Mouse (Mus musculus) frontal cortex, postnatal 36 days (tissue): ENCODE results near the gene Rptor.

Experiments
- DNase-seq, 2 experiments: peaks; one replicate each; pipeline ENCODE4 v3.0.0; 2022; ENCODE audit warnings: low spot score in 2 of 2

Gene Rptor

DNA sequence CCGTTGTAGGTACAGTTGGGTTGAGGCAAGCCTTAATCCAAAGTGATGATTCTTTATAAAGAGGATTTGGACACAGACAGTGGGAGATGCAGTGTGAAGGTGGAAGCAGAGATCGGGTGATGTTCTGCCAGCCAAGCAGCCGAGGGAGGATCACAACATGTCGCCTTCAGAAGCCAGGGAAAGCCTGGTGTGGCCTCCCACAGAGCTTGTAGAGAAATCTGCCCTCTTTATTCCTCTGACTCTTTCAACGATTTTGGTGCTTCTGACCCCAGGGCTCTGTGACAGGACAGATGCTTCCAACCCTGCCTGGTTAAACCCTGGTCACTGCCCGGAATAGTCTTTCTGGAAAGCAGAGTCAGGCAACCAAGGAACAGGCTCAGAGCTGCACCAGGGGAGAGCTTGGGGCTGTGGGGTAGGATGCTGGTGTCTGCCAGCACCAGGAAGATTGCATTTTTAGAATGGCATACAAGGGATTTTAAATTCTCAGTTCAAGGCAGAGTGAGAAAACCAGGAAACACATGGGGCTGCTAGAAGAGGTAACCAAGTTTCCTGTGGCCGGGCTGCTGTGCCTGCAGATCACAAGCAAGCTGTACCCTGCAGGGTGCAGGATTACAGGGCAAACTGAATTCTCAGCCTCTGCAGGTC lies 304.4 kb downstream of the Rptor start:
- DNase-seq: peak; percentile 77 to 81

DNA sequence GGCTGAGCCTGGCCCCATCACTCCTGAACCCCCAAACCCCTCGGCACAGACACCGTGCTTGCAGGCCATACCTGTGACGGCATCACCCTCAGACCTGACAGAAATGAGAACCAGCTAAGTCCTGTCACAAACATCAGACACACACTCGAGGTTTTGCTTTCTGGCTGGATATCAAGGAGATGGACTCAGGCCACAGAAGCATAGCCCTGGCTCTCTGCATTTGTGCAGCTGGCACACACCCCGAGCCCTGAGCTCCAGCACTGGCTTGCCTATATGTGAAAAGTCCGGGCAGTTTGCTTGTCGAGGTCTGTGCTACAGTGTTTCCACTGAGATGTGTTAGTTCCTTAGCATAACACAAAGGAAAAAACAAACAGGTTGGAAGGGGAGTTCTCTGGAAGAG lies 305.0 kb downstream of the Rptor start:
- no peak for DNase-seq

DNA sequence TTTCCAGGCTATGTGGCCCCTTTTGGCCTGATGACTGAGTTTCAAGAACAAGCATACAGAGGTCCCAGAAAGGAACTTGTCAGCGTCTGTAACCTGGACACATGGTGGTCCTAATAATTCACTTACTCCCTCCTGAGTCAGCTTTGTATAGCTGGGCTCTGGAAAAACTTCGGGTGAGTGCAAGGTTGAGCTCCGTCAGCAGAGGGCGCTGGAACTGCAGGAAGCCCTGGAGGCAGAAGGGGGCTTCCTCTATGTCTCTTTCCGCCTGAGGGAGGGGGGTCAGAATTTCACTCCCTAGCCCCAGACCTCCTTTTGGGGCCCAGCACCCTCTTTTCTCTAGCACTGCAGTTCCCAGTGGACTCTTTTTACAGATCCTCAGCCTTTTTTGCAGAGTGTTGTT lies 306.7 kb downstream of the Rptor start:
- DNase-seq: peak; percentile 78 to 81

DNA sequence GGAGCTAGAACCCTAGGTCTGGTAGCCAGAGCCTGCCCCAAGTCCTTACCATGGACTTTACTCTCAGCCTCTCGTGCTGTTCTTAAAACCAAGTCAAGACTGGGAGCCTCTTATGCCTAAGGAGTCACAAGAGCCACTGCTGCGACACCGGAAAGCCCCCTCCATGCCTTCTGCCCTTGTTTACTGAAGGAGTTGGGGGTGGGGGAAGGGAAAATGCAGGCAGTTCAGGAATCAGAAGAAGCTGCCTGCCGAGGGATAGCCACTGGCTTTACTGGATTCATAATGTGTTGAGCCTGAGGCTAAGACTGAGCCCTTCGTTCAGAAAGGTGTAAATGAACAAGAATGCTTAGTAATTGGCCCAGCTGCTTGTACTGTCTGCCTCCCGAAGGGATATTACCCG lies 310.1 kb downstream of the Rptor start:
- DNase-seq: no peak

DNA sequence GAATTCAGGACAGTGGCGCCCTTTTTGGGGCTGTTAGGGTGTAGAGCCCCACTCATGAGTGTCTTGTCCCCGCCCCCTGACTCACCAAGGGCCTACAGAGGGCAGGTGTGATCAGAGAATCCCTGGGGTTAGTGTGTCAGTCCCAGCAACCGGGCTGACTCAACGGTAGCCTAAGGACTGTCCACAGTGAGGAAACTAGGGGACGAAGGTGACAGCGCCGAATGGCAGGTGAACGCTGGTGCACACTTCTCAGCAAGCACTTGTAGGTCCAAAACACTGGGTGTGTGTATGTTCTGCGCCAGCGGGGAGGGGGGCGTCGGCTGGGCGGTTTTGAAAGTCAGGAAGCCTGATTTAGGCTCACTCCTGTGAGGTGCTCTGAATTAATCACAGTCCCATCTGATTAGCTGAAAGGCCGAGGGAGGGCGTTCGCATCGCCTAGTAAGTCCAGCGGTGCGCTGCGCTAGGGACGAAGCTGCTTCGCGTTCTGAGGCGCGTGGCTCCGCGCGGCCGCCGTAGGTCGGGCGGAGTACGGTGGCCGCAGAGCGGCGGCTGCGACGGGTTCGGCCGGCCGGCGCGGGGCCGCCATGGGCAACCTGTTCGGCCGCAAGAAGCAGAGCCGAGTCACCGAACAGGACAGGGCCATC lies 310.7 kb downstream of the Rptor start, which contains the start of gene Chmp6:
TSS of gene Chmp6 (plus strand) at position 151 of the 644 bp plus-strand sequence.
- peak; percentile 91 to 95 for DNase-seq

DNA sequence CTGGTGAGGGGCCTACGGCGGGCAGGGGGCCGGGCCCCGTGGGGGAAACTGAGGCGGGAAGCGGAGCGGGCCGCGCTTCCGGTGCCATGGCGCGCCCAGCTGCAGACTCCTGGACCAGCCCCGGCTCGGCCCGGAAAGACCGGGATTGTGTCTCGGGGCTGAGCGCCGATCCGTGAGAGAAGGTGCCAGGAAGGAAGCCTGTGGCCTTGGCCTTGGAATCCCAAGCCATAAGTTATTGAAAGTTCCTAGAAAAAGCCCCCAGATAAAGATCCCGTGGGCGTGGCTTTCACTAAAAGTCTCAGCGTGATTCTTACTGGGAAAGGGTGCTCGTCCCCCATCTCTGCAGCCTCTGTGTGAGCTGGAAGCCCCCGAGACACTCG lies 311.2 kb downstream of the Rptor start:
- DNase-seq: no peak

DNA sequence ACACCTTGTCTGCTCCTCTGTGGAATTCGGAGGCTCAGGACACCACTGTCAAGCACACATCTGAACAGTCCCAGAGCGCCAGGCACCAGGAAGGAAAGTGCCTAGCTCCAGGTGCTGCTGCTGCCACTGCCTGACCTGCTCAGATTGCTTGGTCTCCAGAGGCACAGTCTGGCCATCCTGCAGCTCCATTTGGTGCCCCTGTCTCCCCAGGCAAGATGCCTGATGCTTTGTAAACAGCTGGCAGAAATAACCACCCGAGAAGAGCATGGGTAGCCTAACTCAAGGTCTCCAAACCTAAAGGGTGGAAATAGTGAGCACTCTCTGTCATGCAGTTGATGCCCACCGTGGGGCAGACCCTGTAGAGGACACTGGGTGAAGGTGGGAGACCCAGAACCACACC lies 311.7 kb downstream of the Rptor start:
- DNase-seq: no peak

DNA sequence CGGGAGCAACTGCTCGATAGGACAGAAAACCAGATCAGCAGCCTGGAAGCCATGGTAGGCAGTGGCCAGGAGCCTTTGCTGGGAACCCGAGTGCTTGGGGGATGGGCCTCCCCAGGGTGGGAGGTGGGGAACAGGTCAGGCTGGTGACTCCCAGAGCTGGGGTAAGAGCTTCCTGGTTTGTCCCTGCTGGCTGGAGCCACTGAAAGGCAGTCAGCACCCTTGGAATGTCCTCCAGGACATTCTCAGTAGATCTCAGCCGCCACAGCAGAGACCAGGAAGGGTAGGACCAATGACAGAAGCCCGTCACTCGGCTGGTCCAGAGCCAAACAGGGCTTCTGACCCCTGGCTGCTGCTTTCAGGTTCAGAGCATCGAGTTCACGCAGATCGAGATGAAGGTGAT lies 313.0 kb downstream of the Rptor start:
- no peak for DNase-seq

DNA sequence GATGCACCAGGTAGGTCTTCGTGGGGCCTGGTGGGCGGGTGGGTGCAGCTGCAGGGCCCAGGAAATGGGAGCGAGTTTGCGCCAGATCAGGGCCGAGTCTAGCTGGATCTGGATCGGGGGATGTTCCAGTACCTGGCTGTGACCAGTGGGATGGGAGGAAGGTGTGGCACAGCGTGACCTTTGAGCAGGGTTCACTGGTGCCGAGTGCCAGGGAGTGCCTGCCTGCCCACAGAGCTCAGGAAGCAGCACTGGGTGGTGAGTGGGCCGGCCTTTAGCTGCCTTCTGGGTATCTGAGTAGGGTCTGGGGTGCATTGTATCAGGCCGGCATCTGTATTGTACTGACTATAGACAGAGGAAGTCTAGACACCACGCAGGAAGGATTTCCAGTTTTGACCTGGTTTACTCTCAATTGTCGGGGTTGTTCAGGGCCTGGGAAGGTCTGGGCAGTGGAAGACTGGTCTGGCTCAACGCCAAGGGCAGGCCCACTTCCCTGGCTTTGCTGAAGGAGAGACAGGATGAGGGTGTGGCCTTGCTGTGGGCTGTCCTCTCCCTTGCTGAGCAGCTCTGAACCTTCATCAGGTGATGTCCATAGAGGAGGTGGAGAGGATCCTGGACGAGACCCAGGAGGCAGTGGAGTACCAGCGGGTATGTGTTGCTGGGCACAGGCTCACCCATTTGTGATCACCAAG lies 313.5 kb downstream of the Rptor start:
- no peak for DNase-seq

DNA sequence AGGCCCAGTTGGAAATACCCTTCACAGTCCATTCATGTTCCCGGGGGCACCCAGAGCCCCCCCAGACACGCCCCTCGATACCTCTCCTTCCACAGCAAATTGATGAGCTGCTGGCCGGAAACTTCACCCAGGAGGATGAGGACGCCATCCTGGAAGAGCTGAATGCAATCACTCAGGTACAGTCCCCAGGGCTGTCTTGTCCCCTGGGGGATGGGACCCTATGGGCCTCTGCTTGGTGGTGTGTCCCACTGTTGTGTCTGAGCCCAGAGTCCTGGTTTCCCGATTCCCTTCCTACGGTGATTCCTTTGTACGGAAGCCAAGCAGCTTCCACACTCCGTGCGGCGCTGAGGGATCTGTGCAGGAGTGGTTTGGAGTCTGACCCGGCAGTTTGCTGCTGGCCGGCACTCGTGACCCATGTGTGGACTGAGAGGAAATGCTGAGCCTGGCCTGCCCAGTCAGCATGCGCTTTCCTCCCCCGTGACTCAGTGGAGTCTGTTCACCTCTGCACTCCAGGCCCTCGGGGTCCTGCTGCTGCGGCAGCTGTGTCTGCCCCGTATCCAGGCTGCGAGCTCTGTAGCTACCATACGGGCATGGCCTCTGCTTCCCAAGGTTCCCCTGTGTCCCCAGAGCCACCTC lies 314.2 kb downstream of the Rptor start:
- no peak for DNase-seq

DNA sequence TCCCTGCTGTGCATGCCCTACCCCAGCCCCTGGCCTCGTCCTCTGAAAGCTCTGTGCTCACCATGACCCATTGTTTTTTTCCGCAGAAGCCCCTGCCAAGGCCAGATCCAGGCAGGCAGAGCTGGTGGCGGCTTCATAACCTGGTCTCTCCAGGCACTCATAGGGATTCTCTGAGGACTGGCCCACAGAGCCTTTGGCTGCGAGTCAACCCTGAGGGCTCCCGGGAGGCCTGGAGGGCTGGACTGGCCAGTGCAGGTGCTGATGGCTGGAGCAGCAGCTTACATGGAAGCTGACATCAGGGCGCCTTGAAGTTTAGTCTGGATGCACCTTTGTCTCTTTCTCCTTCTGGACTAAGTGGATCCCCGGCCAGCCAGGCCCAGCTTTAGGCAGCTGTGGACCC lies 315.8 kb downstream of the Rptor start:
- DNase-seq: no peak

DNA sequence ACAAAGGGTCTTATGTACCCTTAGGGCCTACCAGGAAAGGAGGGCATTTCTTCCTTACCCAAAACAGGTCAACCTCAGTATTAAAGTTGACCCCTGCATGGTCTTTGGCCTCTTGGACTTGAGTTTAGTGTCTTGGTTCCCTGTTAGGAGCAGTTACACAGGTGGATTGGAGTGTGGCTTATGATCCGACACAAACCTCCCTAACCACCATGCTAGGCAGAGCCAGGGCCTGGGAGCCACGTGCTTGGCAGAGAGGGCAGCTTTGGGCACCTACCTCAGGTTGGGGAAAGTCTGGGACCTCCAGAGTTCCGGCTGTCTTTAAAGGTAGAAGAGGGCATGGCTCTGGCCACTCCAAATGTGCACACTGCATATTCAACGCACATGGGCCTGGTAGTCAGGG lies 316.7 kb downstream of the Rptor start:
- DNase-seq: no peak

DNA sequence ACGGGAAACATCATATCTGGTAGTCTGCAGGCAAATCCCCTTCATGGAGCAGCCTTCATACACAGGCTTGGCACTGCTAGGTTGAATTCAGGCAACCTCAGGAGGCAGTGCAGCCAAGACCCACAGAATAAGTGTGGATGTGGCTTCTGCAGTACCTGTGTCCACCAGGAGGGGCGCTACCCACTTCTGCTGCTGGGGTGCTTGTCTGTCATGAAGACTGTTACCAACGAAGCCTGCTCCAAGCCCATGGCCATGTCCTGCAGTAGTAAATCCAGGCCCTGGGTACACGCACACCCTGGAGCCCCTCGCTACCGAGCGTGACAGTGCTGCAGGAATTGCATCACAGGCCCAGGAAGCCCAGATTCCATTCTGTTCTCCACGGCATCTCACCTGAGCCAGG lies 317.2 kb downstream of the Rptor start:
- peak; percentile 68 to 76 for DNase-seq

DNA sequence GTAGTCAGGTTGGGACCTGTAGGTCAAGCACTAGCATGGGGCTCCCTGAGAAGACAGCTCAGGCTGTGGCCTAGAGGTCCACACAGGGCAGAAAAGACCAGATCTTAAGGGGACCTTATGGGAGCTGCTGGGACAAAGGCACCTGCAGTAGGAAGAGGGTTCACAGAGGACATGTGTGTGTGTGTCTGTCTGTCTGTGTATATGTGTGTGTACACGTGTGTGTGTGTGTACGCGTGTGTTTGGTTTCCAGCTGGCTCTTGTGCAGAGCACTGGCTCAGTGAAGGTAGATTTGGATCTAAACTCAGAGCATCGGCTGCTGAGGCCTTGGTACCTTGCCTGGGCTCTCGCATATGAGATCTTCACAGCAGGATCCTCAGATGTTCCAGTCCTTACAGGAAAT lies 318.0 kb downstream of the Rptor start:
- no peak for DNase-seq

DNA sequence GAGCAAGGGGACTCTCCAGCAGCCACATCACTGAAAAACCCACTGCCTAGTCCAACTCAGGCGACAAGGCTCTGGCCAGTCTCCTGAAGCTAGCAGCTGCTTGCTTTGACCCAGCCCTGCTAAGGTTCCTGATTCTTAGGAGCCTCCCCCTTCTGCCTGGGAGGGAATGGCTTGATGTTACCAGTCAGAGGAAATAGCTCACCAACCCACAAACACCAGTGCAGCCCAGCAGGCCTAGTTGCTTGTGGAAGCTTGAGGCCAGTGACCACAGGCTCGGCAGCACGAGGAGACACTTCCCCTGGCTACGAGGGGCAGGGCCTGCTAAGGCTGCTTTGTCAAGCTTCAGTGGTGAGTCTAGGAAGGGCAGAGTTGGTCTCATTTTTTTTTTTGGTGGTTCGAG lies 322.5 kb downstream of the Rptor start:
- DNase-seq: no peak

DNA sequence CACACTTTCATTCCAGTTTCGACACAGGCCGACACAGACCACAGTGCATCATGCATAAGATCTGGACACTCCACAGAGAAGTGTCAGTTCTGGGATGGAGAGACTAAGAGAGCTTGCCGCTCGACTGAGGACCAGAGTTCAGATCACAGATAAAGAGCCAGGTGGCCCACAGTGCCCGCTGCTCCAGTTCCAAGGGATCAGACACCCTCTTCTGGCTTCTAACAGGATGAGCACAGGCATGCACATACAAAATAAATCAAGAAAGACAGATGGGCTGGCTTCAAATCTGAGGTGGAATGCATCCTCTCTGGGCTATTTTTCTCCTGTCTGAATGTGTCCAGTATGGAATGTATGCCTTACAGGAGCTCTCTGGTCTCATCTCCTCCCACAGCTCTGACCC lies 324.1 kb downstream of the Rptor start:
- no peak for DNase-seq

DNA sequence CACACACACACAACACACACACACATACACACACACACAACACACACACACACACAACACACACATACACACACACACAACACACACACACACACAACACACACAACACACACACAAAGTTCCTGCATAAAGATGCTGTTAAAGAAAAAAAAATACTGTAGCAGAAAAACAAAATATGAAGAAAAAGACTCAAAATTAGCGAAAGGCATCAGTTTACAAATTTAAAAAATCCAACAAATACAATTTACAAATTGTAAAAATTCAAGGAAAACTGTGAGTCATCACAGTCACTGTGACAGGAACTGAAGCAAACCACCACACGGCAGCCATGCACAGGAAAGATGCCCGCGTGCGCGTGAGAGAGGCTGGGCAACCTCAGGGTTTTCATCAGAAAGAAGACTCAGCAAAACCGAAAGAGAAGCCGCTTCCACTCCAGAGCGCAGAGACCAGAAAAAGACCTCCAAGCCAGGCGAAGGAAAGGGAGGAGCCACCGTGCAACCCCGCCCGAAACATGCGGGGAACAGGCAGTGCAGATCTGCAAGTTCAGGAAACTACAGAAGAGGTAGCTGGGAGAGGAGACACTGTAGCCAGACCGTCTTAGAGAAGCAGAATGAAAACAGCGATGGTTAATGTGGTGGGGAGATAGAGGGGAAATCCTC lies 325.4 kb downstream of the Rptor start:
- peak in 1 of 2 experiments; percentile 65 for DNase-seq

DNA sequence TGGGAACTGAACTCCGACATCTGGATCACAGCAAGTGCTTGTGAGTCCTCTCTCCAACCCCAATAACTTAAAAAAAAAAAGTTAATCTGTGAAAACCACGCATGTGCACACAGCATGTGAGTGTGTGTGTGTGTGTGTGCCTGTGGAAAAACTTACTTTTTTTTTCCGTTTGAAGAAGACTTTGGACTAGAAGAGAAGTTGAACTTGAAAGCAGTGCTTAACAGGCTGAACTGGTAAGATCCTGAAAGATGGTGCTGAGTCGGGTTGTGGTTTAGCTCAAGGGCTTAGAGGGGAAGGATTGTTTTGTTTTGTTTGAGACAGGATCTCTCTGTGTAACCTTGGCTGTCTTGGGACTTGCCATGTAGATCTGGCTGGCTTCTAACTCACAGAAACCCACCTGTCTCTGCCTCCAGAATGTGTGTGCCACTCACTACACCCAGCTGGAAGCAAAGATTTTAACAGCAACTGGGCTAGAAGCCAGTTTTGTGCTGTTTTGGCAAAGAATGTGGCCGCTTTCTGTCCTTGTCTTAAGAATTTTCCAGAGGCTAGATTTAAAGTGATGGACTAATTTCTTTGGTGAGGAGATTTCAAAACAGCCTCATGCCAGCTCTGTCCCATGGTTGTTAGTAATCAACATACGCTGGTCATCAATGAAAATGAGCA lies 327.0 kb downstream of the Rptor start:
- no peak for DNase-seq

DNA sequence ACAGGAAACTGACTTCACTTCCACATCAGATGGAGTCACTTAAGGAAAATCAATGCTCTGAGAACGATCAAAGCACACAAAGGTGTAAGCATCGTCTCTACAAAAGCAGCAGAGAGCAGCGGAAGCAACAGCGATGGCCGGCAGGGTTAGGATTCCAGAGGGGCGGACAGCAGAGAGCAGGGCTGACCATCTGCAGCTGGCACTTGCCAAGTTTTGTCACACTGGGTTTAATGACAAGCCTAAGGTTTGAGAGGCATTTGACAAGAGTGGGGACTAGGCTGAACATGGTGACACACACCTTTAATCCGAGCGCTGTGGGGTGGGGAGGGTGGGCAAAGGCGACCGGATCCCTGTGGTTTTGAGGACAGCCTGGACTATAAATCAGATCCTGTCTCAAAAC lies 329.1 kb downstream of the Rptor start:
- no peak for DNase-seq

DNA sequence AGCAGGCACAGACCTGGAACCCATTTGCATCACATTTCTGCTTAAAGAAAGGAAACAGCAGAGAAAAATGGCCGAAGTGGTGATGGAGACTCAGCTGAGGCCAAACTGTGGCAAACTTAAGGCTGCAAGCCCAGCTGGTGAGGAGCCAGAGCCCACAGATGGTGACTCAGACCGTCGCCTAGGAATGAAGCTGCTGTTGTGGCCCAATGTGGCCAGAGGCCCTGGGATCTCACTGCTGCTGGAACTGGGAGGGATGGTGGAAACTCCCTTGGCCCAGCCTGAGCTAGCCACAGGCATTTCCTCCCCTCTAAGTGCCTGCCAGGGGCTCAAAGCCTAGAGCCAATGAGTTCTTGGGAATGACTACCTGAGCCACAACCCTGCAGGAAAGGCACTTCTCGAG lies 330.4 kb downstream of the Rptor start:
- DNase-seq: no peak

DNA sequence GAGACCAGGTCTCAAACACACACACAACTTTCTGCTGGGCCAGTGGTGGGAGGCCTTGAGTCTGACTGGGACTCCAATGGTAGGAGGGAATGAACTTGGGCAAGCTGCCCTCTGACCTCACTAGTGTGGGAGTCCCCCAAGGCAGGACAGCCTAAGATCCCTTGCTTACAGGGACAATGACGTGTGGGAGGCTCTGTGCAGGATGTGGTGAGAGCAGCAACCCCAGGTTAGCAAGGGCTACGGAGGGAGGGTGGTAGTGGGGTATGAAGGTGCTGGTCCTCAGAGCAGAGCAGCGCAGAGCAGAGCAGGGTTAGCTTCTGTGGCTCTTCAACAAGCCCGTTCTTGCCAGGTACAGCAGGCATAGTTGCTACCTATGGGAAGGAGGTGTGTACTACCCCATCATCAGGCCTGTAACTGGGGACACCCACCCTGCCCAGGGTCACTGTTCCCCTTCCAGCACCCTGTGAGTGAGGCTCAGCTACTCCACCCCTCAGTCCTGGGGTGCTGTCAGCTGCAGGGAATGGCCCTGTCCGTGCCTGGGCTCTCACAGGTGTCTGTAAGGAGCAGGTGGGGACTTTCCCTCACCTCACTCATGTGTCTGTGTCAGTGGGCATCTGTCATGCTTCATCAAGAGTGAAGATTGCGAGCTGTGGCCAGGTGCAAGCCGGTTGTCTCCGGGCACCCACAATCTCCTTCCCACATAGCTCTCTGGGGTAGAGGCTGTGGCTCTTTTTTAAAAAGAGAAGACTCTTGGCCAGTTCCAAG lies 331.3 kb downstream of the Rptor start:
- no peak for DNase-seq
